Mouse (Mus musculus) cerebellum, postnatal 4 days (tissue): ENCODE measurements around the gene Usp4.
"Not testable (repeated sequence)": the region's sequence is repeated elsewhere in the genome, so short reads cannot be mapped to it uniquely, and the experiment has no call there.

ENCODE experiments used
- DNase-seq, 2 experiments: peaks; one replicate each; pipeline ENCODE4 v3.0.0; 2022; ENCODE audit warnings: low spot score in 2 of 2, mixed read lengths in 1 of 2

Gene Usp4

DNA sequence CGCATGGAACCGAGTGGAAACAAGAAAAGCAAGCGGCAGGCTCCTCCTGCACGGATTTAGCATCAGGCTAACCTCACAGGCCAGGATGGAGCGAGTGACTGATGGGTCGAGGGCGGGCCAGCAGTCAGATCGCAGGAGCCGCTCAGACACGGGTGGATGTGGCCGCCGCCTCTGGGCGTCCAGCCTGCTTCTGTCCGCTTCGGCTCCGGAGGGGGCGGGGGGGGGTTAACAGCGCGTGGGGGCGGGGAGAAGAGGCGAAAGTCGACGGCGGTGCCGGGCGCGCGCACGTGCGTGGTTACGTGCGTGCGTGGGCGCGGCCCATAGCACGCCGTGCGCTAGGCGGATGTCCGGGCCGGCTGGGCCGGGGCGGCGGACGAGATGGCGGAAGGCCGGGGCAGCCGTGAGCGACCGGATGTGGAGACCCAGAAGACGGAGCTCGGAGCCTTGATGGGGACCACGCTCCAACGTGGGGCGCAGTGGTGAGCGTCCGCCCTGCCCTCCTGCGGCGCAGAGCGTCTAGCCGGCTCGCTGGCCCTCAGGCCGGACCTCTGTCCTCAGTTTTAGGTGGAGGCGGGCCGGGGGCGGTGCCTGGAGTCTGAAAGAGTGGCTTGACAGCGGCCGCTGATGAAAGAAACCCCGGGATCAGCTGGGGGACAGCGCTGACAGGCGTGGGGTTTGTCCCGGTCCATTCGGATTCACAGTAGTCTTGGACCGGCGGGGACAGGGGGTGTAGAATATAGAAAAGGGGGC is at the start of gene Usp4:
Gene Usp4, plus strand, starts transcription at position 314 of the 750 bp plus-strand sequence.
- DNase-seq: peak; percentile 59 to 89

DNA sequence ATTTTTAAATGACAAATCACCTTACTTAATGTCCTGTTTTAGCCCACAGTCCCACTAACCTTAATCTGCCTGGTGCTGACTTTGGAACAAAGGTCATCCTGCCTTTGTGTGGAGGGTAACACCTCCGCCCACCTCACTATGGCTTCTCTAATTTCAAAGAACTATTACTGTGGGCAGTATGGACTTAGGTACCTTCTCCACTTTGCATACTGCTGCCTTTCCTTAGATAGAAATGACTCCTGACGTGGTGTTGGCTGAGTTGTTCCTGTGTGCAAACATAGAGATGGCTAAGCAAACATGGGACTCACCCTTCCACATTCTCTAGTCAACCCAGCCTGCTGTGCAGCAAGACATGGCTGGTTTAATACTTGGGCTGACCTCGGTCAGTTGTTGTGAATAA is 45.8 kb upstream of the Usp4 start:
- no peak for DNase-seq

GRCm38 (mm10) chr9:108304716-108305115 is 42.9 kb upstream of the Usp4 start:
- no peak for DNase-seq

DNA sequence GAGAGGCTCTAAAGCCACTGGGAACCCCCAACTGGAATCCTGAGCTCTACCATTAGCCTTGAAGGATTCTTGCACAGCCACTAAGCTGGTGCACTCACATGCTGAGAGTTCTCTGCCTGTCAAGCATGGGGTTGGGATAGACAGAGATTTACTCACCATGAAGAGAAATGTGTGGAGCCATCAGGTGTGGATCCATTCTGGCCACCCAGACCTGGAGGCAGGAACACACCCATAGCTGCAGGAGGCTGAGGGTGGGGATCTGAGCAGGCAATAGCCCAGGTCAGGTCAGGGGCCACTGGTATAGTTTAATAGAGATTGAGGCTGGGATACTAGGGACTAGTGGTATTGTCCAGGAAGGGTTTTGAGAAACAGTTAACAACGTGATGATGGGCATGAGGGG is 42.5 kb upstream of the Usp4 start:
- no peak for DNase-seq

- peak; percentile 90 to 95 for DNase-seq
These were observed 41.8 kb upstream of the Usp4 start, which contains the start of the genes Rhoa and Tcta for GRCm38 (mm10) chr9:108305629-108306520. Gene Rhoa, plus strand, starts transcription at chr9:108306129. Gene Tcta, minus strand, starts transcription at chr9:108306160.

GRCm38 (mm10) chr9:108306571-108306980 is 41.1 kb upstream of the Usp4 start:
- peak; percentile 38 to 72 for DNase-seq

DNA sequence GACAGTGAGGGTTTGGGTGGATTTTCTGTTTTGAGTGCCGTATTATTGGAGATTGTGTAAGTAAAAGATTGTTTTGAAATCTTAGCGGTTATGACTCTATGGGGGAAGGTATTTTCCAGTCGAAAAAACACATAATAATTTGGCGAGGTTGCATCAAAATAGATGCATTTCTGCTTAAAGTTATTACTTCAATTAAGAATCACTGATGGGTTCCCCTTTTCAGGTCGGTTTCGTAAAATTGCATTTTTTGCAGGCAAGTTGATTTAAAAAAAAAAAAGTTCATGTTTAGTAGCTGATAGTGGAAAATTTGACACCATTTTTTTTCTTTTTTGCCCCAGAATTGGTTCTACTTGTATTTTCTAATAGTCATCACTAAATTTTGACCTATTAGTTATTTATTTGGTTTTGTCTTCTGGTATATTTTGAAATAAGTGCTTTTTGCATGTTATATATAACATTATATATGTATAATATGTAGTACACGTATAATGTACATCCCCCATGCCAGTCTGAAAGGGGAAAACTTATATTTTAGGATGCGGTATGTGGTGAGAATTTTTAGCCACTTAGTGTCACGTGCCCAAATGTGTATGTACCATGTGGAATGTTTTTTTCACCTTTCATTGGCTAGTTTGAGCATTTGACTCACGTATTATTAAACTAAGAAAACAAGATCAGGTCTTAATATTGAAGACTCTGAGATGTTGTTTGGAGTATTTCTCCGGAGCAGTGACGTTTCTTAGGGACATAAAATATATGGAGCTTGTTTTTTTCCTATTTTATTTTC is 40.4 kb upstream of the Usp4 start:
- no peak for DNase-seq

DNA sequence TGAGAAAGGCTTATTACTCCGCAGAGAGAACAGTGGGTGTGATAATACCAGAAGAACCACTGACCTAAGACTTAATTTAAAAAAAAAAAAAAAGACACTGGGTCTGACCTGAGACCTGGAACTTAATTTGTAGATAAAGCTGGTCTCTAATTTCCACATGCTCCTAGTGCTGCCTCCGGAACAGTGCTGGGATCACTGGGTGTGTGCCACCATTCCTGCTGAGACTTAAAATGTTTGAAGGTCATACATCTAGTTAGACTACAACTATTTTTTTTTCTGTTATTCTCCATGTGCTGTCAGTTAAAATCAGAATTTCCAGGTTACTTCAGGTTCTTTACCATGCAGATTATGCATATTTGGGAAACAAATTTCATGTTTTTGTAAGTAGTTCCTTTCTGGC is 39.5 kb upstream of the Usp4 start:
- no peak for DNase-seq

DNA sequence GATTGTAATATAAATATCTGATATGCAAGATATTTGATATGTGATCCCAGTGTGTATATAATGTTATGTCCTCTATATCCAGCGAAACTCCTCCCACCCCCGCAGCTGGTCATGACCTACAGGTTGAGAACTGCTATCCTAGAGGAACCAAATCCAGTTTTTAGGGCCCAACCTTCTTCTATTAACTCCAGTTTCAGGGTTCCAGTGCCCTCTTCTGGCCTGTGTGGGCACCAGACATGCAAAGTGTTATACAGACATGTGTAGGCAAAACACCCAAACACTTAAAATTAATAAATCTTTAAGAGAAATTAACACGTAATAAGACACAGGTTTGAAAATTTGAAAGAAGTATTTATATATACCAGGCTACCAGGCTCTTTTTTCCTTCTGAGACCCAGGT is 30.1 kb upstream of the Usp4 start:
- no peak for DNase-seq

GRCm38 (mm10) chr9:108318462-108318861 is 29.2 kb upstream of the Usp4 start:
- DNase-seq: no peak

DNA sequence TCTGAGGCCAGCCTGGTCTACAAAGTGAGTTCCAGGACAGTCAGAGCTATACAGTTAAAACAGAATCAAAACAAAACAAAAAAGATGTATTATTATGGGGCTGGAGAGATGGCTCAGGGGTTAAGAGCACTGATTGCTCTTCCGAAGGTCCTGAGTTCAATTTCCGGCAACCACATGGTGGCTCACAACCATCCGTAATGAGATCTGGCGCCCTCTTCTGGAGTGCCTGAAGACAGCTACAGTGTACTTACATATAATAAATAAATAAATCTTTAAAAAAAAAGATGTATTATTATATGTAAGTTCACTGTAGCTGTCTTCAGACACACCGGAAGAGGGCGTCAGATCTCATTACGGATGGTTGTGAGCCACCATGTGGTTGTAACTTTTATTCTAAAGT is 25.6 kb upstream of the Usp4 start:
- DNase-seq: not testable (repeated sequence)

DNA sequence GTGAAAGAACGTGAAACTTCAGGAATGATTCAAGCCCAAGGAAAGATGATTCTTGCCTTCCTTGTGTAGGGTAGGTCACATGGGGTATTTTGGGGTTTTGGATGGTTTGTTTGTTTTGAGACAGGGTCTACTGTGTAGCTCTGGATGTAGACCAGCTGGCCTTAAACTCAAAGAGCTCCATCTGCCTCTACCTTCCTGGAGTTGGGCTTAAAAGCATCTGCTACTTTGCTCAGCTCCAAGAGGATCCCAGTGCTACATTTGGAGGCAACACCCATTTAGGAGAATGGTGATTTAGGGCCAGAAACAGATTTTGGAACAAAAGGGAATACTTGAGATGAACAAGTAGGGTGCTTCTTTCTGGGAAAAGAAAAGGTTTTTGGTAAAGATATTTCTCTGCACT is 22.9 kb upstream of the Usp4 start:
- no peak for DNase-seq

- DNase-seq: no peak
These were observed 21.8 kb upstream of the Usp4 start for GRCm38 (mm10) chr9:108325811-108326210.

DNA sequence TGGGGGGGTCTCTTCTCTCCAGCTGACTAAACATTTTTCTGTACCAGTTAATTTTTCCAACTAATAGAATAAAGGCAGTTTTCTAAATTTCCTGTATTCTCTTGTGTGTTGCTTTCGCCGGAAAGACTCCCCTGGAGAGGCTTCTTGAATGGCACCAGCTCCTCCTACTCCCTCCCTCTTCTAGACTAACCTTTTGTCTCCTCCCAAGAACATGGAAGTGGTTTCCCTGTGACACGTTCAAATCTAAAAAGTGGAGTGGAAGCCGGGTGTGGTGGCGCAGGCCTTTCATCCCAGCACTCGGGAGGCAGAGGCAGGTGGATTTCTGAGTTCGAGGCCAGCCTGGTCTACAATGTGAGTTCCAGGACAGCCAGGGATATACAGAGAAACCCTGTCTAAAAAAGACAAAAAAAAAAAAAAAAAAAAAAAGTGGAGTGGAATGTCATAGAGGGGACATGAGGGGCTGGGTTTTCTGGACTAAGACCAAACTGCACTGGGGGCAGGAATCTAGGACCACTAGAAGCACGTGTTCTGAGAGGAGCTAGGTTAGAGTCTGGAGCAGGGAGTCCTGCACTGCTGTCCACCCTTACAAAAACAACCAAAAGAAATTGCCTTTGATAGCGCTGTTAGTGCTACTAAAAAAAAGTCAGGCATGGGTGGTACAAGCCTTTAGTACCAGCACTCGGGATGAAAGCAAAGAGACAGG is 9.7 kb upstream of the Usp4 start:
- DNase-seq: no peak

GRCm38 (mm10) chr9:108338551-108338885 is 9.1 kb upstream of the Usp4 start:
- no peak for DNase-seq

- DNase-seq: peak; percentile 64 to 83
These were observed 8.5 kb upstream of the Usp4 start, which contains the start of gene Gpx1 for GRCm38 (mm10) chr9:108338886-108339781. Gene Gpx1, plus strand, starts transcription at chr9:108338903.

DNA sequence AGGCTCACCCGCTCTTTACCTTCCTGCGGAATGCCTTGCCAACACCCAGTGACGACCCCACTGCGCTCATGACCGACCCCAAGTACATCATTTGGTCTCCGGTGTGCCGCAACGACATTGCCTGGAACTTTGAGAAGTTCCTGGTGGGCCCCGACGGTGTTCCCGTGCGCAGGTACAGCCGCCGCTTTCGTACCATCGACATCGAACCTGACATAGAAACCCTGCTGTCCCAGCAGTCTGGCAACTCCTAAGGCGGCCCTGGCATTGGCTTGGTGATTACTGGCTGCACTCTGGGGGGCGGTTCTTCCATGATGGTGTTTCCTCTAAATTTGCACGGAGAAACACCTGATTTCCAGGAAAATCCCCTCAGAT is 7.8 kb upstream of the Usp4 start:
- peak in 1 of 2 experiments; percentile 19 for DNase-seq

- no peak for DNase-seq
These were observed 7.2 kb upstream of the Usp4 start for GRCm38 (mm10) chr9:108340258-108341138.

DNA sequence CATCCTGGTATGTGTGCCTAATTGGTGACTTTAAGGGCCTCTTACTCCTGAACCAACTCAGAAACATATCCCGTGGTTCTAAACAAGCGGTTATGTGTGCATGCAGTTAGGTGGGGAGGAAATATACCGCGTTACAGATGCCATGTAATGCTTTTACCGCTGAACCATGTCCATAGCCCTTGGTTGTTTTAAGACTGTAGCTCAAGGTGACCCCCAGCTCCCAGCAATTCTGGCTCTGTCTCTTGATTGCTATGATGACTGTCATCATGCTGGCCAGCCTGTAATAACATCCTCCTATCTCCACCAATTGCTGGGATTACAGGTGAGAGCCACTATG is 6.5 kb upstream of the Usp4 start:
- DNase-seq: no peak

- no peak for DNase-seq
These were observed 5.9 kb upstream of the Usp4 start for GRCm38 (mm10) chr9:108341801-108342200.
